Mouse (Mus musculus): ENCODE data around the gene Padi3. TPM values are rescaled to one million over a fixed set of nuclear protein-coding genes. Genes with fewer than 3 reads are reported as not detected.

Gene Padi3
- 0.45 and 0.50 TPM in 2 replicates for polyA plus RNA-seq (2016; fragmentation: Nextera tagmentation; extraction: Ambion mirVana)

DNA sequence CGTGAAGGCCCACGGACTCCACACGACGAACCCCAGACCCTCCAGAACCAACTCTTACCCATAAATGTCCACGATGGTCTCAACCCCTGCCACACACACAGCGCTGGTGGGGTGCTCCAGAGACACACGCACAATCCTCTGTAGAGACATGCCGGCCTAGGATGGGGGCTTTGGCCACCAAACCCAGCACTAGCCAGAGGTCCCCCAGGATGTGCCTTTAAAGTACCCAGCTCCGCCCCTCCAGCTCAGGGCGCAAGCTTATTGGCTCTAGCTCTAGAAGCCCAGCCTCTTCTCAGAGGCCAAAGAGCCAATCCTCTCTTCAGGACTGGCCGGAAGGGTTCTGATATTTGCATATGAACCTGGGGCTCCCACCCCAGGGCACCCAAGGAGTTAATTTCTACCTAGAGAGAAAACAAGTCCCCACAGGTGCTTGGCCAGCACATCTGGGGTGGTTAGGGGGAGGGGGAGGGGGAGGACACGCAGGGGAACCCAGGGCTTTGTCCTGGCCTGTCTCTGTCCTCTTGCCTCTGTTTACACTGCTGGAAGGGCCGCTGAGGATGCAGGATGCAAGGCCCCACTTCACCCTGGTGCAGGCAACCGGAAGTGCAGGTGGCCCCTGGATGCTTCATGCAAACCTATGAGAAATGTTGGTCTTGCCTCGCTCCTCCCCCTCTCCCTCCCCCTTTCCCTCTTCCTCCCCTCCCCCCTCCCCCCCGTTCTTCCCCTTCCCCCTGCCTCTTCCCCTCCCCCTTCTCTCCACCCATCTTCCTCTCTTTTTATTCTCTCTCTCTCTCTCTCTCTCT, at the start of gene Padi3:
Padi3 (minus strand) TSS at position 191 of the 803 bp plus-strand sequence.
- Histone ChIP-seq H3K27ac (ENCODE audit: poor library complexity, severe bottlenecking) (no peak within 1 kb of the TSS), H3K27me3 (replicated peaks) (peaks cover 12% of the 10 kb centered on the region), H3K9ac (no peak within 1 kb of the TSS), H3K9me3 (replicated peaks) (no peaks in the 10 kb centered on the region), H3K4me3 (no peak within 1 kb of the TSS), H3K4me2 (no peak within 1 kb of the TSS), H3K36me3 (no peaks in the 10 kb centered on the region), H3K4me1 (replicated peaks) (peaks cover 56% of the 10 kb centered on the region)
- no peak for ATAC-seq (ENCODE audit: insufficient number of reproducible peaks, low FRiP score)
- 71% methylated on average over 15 of the region's 16 CpGs for whole genome bisulfite sequencing

DNA sequence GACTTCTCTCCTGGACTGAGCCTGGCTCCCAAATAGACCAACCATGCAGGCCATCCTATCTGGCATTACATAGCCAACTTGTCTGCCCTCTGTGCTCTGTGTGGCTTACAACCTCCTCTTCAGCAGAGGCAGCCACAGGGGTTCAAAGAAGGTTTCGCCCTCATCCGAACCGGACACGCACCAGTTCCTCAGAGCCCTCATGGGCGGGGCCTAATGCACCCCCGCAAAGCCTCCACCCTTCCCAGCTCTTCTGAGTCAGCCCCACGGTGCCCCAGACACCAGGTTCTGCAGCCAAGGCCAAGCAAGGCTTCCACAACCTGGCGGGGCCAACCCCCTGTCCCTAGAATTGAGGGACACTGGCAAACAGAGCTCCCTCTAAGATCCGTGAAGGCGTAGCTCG, 48.8 kb upstream of the Padi3 start:
- H3K9ac ChIP-seq: no peak overlapping the region
- no peak overlapping the region for H3K4me2 ChIP-seq
- no peaks in the 10 kb centered on the region for H3K36me3 ChIP-seq
- peaks cover 27% of the 10 kb centered on the region for H3K4me1 ChIP-seq (replicated peaks)
- H3K9me3 ChIP-seq (replicated peaks): no peaks in the 10 kb centered on the region
- H3K4me3 ChIP-seq: no peak overlapping the region
- 79% methylated on average over 11 of the region's 11 CpGs for WGBS
- no peak overlapping the region for H3K27ac ChIP-seq (ENCODE audit: poor library complexity, severe bottlenecking)
- peaks cover 12% of the 10 kb centered on the region for H3K27me3 ChIP-seq (replicated peaks)
- no peak for ATAC-seq (ENCODE audit: insufficient number of reproducible peaks, low FRiP score)

DNA sequence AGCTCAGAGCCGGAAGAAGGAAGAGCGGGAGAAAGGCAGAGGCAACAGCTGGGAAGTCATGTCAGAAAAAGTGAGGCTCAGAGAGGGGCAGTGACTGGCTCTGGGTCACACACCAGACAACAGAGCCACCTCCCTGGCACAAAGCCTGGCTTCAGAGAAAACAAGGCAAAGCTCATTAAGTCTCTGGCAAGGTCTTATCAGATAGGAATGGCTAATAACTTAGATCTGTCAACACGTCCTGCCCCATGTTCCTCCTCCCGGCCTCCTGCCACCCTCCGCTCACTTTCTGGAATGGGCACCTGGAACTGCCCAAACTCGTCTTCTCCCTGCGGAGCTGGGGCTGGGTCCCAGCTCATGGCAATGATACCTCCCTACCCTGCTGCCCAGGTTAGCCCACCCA, 47.4 kb upstream of the Padi3 start:
- Histone ChIP-seq H3K4me2 (no peak overlapping the region), H3K4me1 (replicated peaks) (peaks cover 27% of the 10 kb centered on the region), H3K9ac (no peak overlapping the region), H3K27ac (ENCODE audit: poor library complexity, severe bottlenecking) (no peak overlapping the region), H3K4me3 (no peak overlapping the region), H3K9me3 (replicated peaks) (no peaks in the 10 kb centered on the region), H3K27me3 (replicated peaks) (peaks cover 12% of the 10 kb centered on the region), H3K36me3 (no peaks in the 10 kb centered on the region)
- ATAC-seq (ENCODE audit: insufficient number of reproducible peaks, low FRiP score): no peak
- 58% methylated on average over 7 of the region's 7 CpGs for WGBS

- no peak for ATAC-seq (ENCODE audit: insufficient number of reproducible peaks, low FRiP score)
Measured at GRCm38 (mm10) chr4:140857041-140857440, 46.6 kb upstream of the Padi3 start.

DNA sequence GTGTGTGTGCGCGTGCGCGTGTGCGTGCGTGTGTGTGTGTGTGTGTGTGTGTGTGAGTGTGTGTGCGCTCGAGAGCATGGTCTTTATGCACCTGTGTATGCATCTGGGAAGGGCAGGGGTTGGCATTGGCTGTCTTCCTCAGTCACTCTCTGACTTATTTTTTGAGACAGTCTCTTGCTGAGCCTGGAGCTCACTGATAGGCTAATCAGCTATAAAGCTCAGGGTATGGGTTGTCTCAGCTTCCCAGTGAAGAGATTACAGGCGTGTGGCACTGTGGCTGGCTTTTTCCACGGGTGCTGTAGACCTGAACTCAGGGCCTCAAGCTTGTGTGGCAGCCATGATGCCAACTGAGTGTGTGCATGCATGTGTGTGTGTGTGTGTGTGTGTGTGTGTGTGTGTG, 44.7 kb upstream of the Padi3 start:
- Histone ChIP-seq H3K9ac (no peak overlapping the region), H3K27me3 (replicated peaks) (peaks cover 12% of the 10 kb centered on the region), H3K4me2 (no peak overlapping the region), H3K36me3 (no peaks in the 10 kb centered on the region), H3K4me3 (no peak overlapping the region), H3K4me1 (replicated peaks) (peaks cover 16% of the 10 kb centered on the region), H3K27ac (ENCODE audit: poor library complexity, severe bottlenecking) (no peak overlapping the region), H3K9me3 (replicated peaks) (no peaks in the 10 kb centered on the region)
- WGBS: 73% methylated on average over 8 of the region's 10 CpGs
- ATAC-seq (ENCODE audit: insufficient number of reproducible peaks, low FRiP score): peak; percentile 75

More at GRCm38 (mm10) chr4:140857041-140857440, 46.6 kb upstream of the Padi3 start:
- H3K4me2 ChIP-seq: no peak overlapping the region
- no peak overlapping the region for H3K4me3 ChIP-seq
- H3K4me1 ChIP-seq (replicated peaks): peaks cover 27% of the 10 kb centered on the region
- H3K9me3 ChIP-seq (replicated peaks): no peaks in the 10 kb centered on the region
- H3K9ac ChIP-seq: no peak overlapping the region
- WGBS: 86% methylated on average over 5 of the region's 5 CpGs
- H3K27ac ChIP-seq (ENCODE audit: poor library complexity, severe bottlenecking): no peak overlapping the region
- peaks cover 12% of the 10 kb centered on the region for H3K27me3 ChIP-seq (replicated peaks)
- no peaks in the 10 kb centered on the region for H3K36me3 ChIP-seq

GRCm38 (mm10) chr4:140854455-140854864, 44.0 kb upstream of the Padi3 start:
- ATAC-seq (ENCODE audit: insufficient number of reproducible peaks, low FRiP score): peak; percentile 63
- Histone ChIP-seq H3K4me2 (no peak overlapping the region), H3K4me3 (no peak overlapping the region), H3K4me1 (replicated peaks) (peaks cover 14% of the 10 kb centered on the region), H3K27ac (ENCODE audit: poor library complexity, severe bottlenecking) (no peak overlapping the region), H3K27me3 (replicated peaks) (peaks cover 11% of the 10 kb centered on the region), H3K36me3 (no peaks in the 10 kb centered on the region), H3K9ac (no peak overlapping the region), H3K9me3 (replicated peaks) (no peaks in the 10 kb centered on the region)
- 33% methylated on average over 10 of the region's 10 CpGs for WGBS

DNA sequence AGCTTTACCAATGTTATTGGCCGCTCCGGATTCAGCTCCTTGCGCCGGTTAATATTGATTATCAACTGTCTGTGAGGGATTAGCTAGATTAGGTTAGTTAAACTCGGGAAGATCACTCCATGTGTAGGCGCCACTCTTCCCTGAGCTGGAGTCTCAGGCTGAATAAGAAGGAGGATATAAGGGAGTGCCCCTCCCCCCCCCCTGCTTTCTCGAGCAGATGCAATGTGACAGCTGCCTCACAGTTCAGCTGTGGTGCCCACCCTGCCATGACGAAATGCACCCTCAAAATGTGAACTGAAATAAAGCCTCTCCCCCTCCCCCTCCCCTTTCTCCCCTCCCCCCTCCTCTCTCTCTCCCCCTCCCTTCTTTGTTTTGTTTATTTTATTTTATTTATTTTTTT, 43.2 kb upstream of the Padi3 start:
- WGBS: 48% methylated on average over 8 of the region's 8 CpGs

GRCm38 (mm10) chr4:140849310-140849709, 38.9 kb upstream of the Padi3 start:
- Histone ChIP-seq H3K4me3 (no peak overlapping the region), H3K9me3 (replicated peaks) (no peaks in the 10 kb centered on the region), H3K36me3 (no peaks in the 10 kb centered on the region), H3K9ac (no peak overlapping the region), H3K27me3 (replicated peaks) (peaks cover 19% of the 10 kb centered on the region; the same call in 1 of the 2 replicates), H3K4me1 (replicated peaks) (peaks cover 10% of the 10 kb centered on the region), H3K4me2 (no peak overlapping the region), H3K27ac (ENCODE audit: poor library complexity, severe bottlenecking) (no peak overlapping the region)
- 81% methylated on average over 11 of the region's 11 CpGs for WGBS
- no peak for ATAC-seq (ENCODE audit: insufficient number of reproducible peaks, low FRiP score)

More for the DNA sequence above, 43.2 kb upstream of the Padi3 start:
- no peaks in the 10 kb centered on the region for H3K36me3 ChIP-seq
- no peak overlapping the region for H3K4me3 ChIP-seq
- H3K27ac ChIP-seq (ENCODE audit: poor library complexity, severe bottlenecking): no peak overlapping the region
- H3K4me2 ChIP-seq: no peak overlapping the region
- H3K9ac ChIP-seq: no peak overlapping the region
- peaks cover 14% of the 10 kb centered on the region for H3K4me1 ChIP-seq (replicated peaks)
- no peak for ATAC-seq (ENCODE audit: insufficient number of reproducible peaks, low FRiP score)
- H3K9me3 ChIP-seq (replicated peaks): no peaks in the 10 kb centered on the region
- peaks cover 4% of the 10 kb centered on the region for H3K27me3 ChIP-seq (replicated peaks)

DNA sequence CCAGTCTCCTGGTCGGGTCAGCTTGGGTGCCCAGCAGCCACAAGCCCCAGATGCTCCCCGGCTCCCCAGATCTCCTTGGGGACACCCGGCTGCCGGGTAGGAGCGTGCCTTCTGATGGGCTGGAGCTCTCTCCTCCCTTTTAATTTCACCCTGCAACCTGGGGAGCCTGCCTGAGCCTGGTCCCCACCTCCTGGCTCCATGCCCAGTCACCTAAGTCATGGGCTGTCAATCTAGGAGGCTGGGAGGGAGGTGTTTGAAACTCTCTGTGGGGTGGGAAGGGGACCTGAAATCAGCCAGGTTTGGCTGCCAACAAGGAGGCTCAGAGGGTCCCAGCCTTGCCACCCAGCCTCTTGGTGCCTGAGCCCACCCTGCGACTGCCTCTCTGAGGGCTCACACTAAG, 35.2 kb upstream of the Padi3 start, which contains the start of gene Padi1:
Padi1 (minus strand) TSS at position 113 of the 400 bp plus-strand sequence.
- no peak within 1 kb of the TSS for H3K27ac ChIP-seq (ENCODE audit: poor library complexity, severe bottlenecking)
- H3K27me3 ChIP-seq (replicated peaks): peaks cover 19% of the 10 kb centered on the region; the same call in 1 of the 2 replicates
- no peak within 1 kb of the TSS for H3K4me2 ChIP-seq
- no peak within 1 kb of the TSS for H3K9ac ChIP-seq
- H3K4me3 ChIP-seq: no peak within 1 kb of the TSS
- no peaks in the 10 kb centered on the region for H3K9me3 ChIP-seq (replicated peaks)
- no peak for ATAC-seq (ENCODE audit: insufficient number of reproducible peaks, low FRiP score)
- H3K36me3 ChIP-seq: no peaks in the 10 kb centered on the region
- H3K4me1 ChIP-seq (replicated peaks): peaks cover 20% of the 10 kb centered on the region
- WGBS: 71% methylated on average over 6 of the region's 6 CpGs

DNA sequence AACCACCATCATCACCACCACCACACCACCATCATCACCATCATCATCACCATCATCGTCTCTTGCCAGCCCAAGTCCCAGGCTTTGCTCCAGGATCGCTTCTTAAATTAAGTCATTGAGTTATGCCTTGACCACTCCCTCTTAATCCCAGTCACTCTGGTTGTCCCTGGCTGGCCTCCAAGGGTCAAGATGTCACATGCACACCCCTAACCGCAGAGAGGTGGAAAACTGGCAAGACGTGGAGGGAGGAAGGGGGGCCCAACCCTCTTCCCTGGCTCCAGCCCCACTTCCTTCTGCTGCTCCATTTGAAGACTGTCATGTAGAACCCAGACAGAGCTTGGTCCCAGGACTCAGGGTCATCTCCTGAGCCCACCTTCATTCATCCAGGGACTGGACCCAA, 34.5 kb upstream of the Padi3 start:
- H3K4me1 ChIP-seq (replicated peaks): peaks cover 20% of the 10 kb centered on the region
- 58% methylated on average over 4 of the region's 4 CpGs for WGBS
- no peaks in the 10 kb centered on the region for H3K9me3 ChIP-seq (replicated peaks)
- peaks cover 19% of the 10 kb centered on the region; the same call in 1 of the 2 replicates for H3K27me3 ChIP-seq (replicated peaks)
- H3K9ac ChIP-seq: no peak overlapping the region
- no peak overlapping the region for H3K4me2 ChIP-seq
- H3K4me3 ChIP-seq: no peak overlapping the region
- no peak overlapping the region for H3K27ac ChIP-seq (ENCODE audit: poor library complexity, severe bottlenecking)
- no peaks in the 10 kb centered on the region for H3K36me3 ChIP-seq
- no peak for ATAC-seq (ENCODE audit: insufficient number of reproducible peaks, low FRiP score)

DNA sequence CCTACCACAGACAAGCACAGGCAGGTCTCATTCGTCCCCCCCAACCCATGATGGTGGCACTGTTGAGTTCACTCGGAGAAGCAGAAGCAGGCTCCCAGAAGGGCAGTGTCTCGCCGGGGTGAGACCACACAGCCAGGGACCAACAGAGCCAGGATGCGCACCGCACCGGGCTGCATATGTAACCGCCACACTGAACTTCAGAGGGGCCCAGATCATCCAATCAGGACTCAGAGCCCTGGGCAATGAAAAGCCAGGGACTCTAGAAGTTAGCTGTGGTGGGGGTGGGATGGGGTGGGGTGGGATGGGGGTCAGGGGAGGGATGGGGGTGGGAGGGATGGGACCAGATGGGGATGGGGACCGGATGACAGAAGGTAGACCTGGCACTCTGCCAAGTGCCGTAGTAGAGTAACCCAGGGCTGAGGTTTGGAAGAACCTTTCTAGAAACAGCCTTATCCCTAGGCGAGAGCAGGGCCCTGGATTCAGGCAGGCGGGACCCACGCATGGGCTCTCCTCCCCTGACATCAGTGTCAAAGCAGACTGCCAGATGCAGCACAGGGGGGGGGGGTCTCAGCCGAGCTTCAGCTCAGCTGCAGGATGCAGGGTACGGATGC, 33.3 kb upstream of the Padi3 start:
- no peak overlapping the region for H3K4me2 ChIP-seq
- 68% methylated on average over 15 of the region's 15 CpGs for WGBS
- H3K4me1 ChIP-seq (replicated peaks): peaks cover 20% of the 10 kb centered on the region
- no peaks in the 10 kb centered on the region for H3K36me3 ChIP-seq
- H3K4me3 ChIP-seq: no peak overlapping the region
- H3K27me3 ChIP-seq (replicated peaks): peaks cover 24% of the 10 kb centered on the region; the same call in 1 of the 2 replicates
- H3K27ac ChIP-seq (ENCODE audit: poor library complexity, severe bottlenecking): no peak overlapping the region
- ATAC-seq (ENCODE audit: insufficient number of reproducible peaks, low FRiP score): no peak
- H3K9me3 ChIP-seq (replicated peaks): no peaks in the 10 kb centered on the region
- no peak overlapping the region for H3K9ac ChIP-seq
